Mouse (Mus musculus) cerebellum, adult (tissue): ENCODE results near the gene Clip2.
"Not testable (repeated sequence)": the region's sequence is repeated elsewhere in the genome, so short reads cannot be mapped to it uniquely, and the experiment has no call there.

Source experiments
- ATAC-seq: cut with Nextera tagmentation; 2 replicates; pipeline ENCODE4 v1.9.2; 2017; ENCODE audit warnings: mild to moderate bottlenecking, moderate library complexity, mixed read lengths; ENCODE audit not compliant: insufficient number of reproducible peaks, low FRiP score, low TSS enrichment

Clip2 gene

GRCm38 (mm10) chr5:134466296-134467029 is 85.8 kb downstream of the Clip2 start:
- ATAC-seq = no peak

DNA sequence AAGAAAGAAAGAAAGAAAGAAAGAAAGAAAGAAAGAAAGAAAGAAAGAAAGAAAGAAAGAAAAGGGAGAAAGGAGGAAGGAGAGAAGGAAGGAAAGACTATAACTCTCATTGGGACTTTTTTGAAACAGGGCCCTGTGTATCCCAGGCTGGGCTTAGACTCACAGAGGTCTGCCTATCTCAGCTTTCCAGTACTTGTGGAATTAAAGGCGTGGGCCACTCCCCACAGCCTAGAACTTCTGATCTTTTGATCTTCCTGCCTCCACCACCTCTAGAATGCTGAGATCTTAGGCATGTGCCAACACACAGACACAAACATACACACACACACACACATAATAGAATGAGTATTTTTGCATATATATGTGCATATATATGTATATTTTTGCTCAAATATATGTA is 87.0 kb downstream of the Clip2 start:
- ATAC-seq = no peak

GRCm38 (mm10) chr5:134464225-134464624 is 88.0 kb downstream of the Clip2 start:
- no peak for ATAC-seq

- ATAC-seq = no peak
Observed at GRCm38 (mm10) chr5:134462731-134463130, 89.5 kb downstream of the Clip2 start.

DNA sequence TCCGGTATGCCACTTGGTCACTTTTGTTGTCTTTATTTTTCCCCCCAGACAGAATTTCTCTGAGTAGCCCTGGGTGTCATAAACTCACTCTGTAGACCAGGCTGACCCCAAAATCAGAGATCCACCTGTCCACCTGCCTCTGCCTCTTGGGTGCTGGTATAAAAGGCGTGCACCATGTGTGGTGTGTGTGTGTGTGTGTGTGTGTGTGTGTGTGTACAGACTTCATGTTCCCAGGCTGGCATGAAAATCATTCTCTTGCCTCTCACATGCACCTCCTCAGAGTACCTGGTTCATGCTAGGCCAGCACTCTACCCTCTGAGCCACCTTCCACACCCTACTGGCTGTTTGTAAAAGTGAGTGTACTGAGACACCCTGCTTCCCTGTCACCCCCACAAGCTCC is 89.9 kb downstream of the Clip2 start:
- ATAC-seq = no peak

GRCm38 (mm10) chr5:134460546-134460945 is 91.7 kb downstream of the Clip2 start:
- no peak for ATAC-seq

GRCm38 (mm10) chr5:134459096-134459495 is 93.1 kb downstream of the Clip2 start:
- ATAC-seq = no peak

DNA sequence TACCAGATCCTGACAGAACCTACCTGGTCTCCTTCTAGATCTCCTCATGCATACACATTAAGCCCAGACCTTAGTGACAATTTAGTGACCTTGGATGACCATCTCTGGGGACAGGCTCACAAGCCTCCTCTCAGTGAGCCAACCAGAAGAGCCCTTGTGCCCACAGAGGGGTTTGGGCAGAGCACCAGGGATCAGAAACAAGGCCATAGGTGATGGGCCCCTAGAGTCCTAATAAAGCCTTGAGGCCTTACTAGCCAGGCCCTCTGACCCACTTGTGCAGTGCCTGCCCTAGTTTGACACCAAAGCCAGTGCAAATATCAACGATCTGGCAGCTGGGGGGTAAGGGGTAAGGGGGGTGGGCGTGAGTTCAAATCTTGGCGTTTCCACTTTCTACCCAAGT is 93.8 kb downstream of the Clip2 start:
- ATAC-seq = no peak

DNA sequence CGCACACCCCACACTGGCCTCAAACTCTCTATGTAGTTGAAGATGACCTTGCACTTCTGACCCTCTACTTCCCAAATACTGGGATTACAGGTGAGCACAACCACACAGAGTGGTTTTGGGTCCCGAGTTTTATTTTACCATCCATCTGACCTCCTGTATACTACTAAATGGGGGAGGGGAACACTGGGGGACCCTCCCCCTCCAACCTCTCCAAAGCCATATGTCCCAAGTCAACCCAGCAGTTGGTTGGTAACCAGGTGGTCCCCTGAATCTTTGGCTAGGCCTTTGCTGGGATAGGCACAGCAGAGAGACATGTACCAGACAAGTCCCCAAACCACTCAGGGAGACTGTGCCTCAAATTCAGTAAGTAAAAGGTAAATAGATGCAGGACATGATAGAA is 94.9 kb downstream of the Clip2 start:
- no peak for ATAC-seq

- peak; percentile 80 for ATAC-seq
Observed at GRCm38 (mm10) chr5:134456503-134456962, 95.7 kb downstream of the Clip2 start, which contains the start of gene Gtf2ird1. Gene Gtf2ird1, minus strand, starts transcription at chr5:134456716.

DNA sequence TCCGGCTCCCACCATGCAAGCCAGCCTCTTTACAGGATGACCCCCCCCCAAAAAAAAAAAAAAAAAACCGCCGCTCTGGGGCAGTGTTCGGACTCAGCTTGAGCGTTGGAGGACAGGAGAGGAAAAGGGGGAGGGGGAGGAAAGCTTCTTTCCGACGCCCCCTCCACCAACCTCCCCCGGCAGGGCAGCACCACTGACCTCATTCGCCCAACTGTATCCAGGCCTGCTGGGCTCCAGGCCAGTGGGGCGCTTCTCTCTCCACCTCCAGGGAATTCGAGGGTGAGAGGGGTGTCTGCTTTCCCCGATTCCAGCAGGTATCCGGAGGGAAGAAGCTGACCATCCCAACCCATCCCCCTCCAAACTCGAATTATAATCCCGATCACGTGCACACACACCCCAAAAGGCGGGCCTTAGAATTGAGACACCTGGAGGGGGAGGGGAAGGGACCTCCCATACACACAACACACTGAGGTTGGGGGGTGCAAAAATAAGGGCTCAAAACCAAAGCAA is 96.3 kb downstream of the Clip2 start:
- peak; percentile 19; the same call in 1 of the 2 replicates for ATAC-seq

DNA sequence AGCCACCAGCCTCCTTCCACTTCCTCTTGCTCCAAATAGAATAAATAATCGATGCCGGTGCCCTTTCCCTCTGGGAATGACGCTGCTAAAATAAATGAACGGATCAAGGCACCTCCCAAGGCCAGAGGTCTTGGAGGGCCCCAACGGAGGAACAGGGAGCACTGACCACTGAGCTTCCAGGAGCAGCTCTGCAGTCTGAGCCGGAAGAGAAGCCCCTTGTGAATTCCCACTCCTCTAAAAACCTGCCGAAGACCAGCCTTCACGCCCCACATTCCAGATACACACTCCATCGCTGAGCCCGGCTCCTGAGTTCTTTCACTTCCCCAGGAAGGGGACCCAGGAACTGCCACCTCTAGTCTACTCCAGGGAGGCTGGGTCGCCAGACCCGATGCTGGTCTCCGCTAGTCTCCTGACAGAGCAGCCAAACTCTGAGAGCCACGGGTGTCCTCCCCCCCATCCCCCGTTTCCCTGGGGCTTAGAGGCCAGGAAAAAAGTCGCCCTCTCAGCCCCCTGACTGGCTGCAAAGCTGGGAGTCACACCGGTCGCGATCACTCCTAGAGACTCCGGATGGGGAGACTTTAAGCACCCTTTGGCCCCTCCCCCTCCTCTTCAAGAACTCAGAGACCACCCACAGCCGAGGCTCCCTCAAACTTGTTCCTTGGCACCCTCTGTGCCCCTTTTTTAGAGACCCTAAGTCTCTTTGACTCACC is 96.9 kb downstream of the Clip2 start:
- ATAC-seq = no peak

DNA sequence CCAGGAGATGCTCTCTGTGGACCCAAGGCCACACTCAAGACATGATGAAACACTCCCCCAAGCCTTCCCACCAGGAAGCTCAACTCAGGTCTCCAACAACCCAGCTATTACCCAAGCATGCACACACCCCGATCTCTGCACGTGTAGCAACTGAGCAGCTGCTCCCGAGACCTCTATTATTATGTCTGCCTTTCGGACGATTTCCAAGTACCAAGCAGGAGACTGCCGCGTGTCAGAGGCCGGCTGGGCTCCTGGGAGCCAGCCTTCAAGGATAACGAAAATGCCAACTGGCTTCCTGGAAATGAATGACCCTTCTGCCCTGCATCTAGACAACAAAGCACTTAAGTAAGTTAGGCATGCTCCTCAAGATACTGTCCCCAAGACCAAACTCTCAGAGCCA is 97.8 kb downstream of the Clip2 start:
- no peak for ATAC-seq

DNA sequence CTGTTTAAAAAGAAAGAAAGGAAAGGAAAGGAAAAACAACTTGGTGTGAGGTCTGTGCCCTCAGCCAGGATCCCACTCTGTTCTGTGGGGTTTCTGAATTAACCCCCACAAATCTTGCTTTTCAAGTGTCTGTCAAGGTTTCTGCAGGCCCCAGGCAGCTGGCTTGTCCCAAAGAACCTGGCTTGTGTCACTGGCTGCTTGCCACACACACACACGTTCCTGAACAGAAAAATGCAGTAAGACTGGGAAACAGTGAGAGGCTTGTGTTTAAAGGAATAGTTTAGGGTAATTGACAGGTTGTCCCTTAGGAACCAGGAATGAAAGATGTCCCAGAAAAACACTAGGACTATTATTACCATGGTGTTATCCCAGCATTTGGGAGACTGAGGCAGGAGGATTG is 98.7 kb downstream of the Clip2 start:
- no peak for ATAC-seq

DNA sequence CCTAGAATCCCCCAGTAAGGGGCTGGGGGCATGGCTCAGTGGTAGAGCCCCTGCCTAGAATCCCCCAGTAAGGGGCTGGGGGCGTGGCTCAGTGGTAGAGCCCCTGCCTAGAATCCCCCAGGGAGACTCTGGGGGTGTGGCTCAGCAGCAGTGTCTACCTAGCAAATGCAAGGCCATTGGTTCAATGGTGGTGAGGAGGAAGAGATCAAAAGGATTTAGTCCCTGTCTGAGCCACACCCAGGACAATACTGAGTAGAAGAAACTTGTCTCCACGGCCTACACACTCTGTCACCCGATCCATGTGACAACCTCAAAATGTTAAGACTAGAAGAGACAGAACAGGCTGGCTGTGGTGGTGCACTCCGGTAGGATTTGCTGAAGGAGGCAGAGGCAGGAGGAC is 105.5 kb downstream of the Clip2 start:
- ATAC-seq = not testable (repeated sequence)

DNA sequence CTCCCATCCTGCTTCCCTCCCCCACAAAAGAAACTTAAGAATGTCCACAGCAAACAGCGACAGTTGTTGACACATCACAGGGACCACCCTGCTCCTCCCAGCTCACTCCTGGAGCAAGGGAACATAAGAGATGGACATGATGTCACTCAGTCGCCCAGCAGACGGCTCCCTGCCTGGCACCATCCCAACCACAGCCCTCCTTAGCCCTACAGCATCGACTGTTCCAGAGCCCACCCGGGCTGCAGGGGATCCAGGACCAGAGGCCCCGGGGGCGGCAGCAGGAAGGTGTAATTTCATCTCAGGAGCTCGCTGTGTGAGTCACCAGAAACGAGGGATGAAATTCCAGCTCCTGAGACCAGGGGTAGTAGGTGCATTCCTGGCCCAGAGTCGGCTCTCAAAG is 106.3 kb downstream of the Clip2 start:
- ATAC-seq = no peak

DNA sequence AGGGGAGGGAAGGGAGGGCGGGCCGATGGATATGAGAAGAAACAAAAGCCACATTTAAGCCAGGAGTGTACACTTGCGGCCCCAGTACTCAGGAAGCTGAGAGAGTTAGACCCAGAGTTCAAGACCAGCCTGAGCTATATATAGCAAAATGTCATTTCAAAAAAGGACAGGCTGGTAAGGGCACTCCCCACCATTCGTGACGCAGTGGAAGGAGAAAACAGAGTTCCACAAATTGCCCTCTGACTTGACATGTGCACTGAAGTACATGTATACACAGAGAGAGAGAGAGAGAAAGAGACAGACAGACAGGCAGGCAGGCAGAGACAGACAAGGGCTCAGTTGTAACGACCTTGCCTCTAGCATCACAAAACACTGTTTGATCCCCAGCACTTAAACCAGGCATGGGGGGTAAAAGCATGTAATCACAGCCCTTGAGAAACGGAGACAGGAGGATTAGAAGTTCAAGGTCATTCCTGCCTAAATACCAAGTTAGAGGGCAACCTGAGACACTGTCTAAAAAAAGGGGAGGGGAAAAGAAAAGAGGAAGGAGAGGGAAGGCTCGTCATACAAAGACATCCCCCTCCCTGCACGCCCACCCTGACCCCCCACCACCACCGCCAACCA is 106.9 kb downstream of the Clip2 start:
- ATAC-seq = no peak

DNA sequence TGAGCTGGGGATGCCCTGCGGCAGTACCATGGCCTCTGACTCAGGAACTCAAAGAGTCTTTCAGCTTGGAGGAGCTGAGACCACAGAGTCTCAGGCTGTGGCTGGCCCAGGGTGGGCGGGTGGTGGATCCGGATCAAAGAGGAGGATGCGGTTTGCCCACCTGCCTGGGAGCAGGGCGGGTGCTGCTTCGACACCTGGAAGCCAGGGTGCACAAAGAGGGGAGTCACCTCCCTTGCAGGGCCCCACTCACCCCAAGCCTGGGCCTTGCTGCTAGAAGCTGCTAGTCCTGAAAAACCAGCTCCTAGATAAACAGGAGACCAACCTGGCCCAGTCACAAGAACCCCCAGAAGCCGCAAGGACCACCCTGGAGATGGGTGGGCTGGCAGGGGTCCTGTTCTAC is 107.8 kb downstream of the Clip2 start:
- ATAC-seq = no peak

- ATAC-seq = no peak
Observed at GRCm38 (mm10) chr5:134442066-134442465, 110.2 kb downstream of the Clip2 start.

- no peak for ATAC-seq
Observed at GRCm38 (mm10) chr5:134441105-134441504, 111.1 kb downstream of the Clip2 start.

- ATAC-seq = no peak
Observed at GRCm38 (mm10) chr5:134440098-134440497, 112.1 kb downstream of the Clip2 start.
